ENCODE assay signal across 22 mouse cellular contexts in genomic region chr19:41822589-41822988, GRCm38 (mm10). TPM values are rescaled to one million over a fixed set of nuclear protein-coding genes. Genes with fewer than 3 reads are reported as not detected.
A peak's percentile ranks its signal among the peaks of the same experiment; 100 is the strongest.
DNase-seq lines count a peak whose midpoint lies in the region; ATAC-seq and TF ChIP-seq lines count a peak whose summit lies in the region.
"Had no signal": no experiment of that assay in that cellular context is flagged by ENCODE, and none has a peak within 500 bp of the region (broad histone marks: within the 10 kb centered on the region; RNA-seq: fewer than 3 reads in every experiment).

No protein-coding gene starts in this region.

- H3K9me3 ChIP-seq in liver, embryonic 12.5 days (replicated peaks): no peaks in the 10 kb centered on the region
- no peaks in the 10 kb centered on the region for H3K9me3 ChIP-seq in MEL (replicated peaks; ENCODE audit: insufficient read depth, low read length)
- no peaks in the 10 kb centered on the region for H3K9me3 ChIP-seq in liver, embryonic 13.5 days (replicated peaks)
- H3K9me3 ChIP-seq in liver, embryonic 15.5 days (replicated peaks): no peaks in the 10 kb centered on the region
- H3K9me3 ChIP-seq: embryonic facial prominence, embryonic 10.5 days; embryonic facial prominence, embryonic 12.5 days; forebrain, embryonic 13.5 days; forebrain, embryonic 15.5 days had no signal

- TF ChIP-seq CTCF in MEL (IDR thresholded peaks at IDR 0.05 in 2 of 3, conservative IDR thresholded peaks at IDR 0.05 in 1 of 3; ENCODE audit: control insufficient read depth in 1 of 3, insufficient read depth in 1 of 3, low read depth in 2 of 3, low read length in 3 of 3, poor library complexity in 1 of 3, severe bottlenecking in 1 of 3): no peak
- no peak for TF ChIP-seq CTCF in thymus, adult 2 months (IDR thresholded peaks at IDR 0.05; ENCODE audit: borderline replicate concordance, control insufficient read depth, extremely low read depth, insufficient read depth, low read length, poor library complexity)
- no peak for TF ChIP-seq CTCF in kidney, adult 2 months (conservative IDR thresholded peaks at IDR 0.05; ENCODE audit: insufficient read depth, insufficient read length, low read depth, low read length)

- no peaks in the 10 kb centered on the region for H3K36me3 ChIP-seq in liver, embryonic 12.5 days
- peaks cover 0 to 27% of the 10 kb centered on the region in 2 experiments; a peak in 2 of 4 replicates for H3K36me3 ChIP-seq in MEL (ENCODE audit: control insufficient read depth in 1 of 2, insufficient read depth in 2 of 2, low read length in 2 of 2)
- H3K36me3 ChIP-seq in liver, embryonic 13.5 days: no peaks in the 10 kb centered on the region
- no peaks in the 10 kb centered on the region for H3K36me3 ChIP-seq in liver, embryonic 15.5 days (replicated peaks)
- H3K36me3 ChIP-seq in thymus, adult 2 months (ENCODE audit: control insufficient read depth, insufficient read depth, low read length): no peaks in the 10 kb centered on the region
- H3K36me3 ChIP-seq in kidney, adult 2 months (ENCODE audit: control insufficient read depth, insufficient read depth, low read length): no peaks in the 10 kb centered on the region
- H3K36me3 ChIP-seq: embryonic facial prominence, embryonic 10.5 days; embryonic facial prominence, embryonic 12.5 days; forebrain, embryonic 15.5 days had no signal

- DNase-seq in liver (no peak), MEL (ENCODE audit: low read depth, low spot score) (peak; percentile 59)
- no peak for DNase-seq in liver, embryonic 13.5 days
- no peak for DNase-seq in thymus, adult 2 months
- no peak for DNase-seq in kidney, adult 2 months
- no peak for DNase-seq in thymus, postnatal 0 days (ENCODE audit: low spot score)
- DNase-seq: adrenal gland, adult 8-10 months; adrenal gland, postnatal 14 days; adrenal gland, postnatal 36 days; cerebellum, adult 11-12 months; cerebellum, adult 2 months; cerebellum, adult 9-10 months; cerebellum, postnatal 10 days; cerebellum, postnatal 25 days had no signal

- H3K9ac ChIP-seq in liver, embryonic 12.5 days: no peak overlapping the region
- H3K9ac ChIP-seq in MEL (ENCODE audit: control insufficient read depth, low read depth, low read length, poor library complexity, severe bottlenecking): no peak overlapping the region
- peak overlapping the region; percentile 43 for H3K9ac ChIP-seq in liver, embryonic 13.5 days
- H3K9ac ChIP-seq in liver, embryonic 15.5 days: no peak overlapping the region
- H3K9ac ChIP-seq: embryonic facial prominence, embryonic 12.5 days; forebrain, embryonic 13.5 days; forebrain, embryonic 15.5 days had no signal

- no peaks in the 10 kb centered on the region for H3K27me3 ChIP-seq in liver, embryonic 12.5 days (replicated peaks)
- no peaks in the 10 kb centered on the region for H3K27me3 ChIP-seq in MEL (ENCODE audit: control insufficient read depth in 1 of 2, insufficient read depth in 2 of 2, low read length in 2 of 2)
- H3K27me3 ChIP-seq in liver, embryonic 13.5 days: no peaks in the 10 kb centered on the region
- H3K27me3 ChIP-seq in liver, embryonic 15.5 days: no peaks in the 10 kb centered on the region
- no peaks in the 10 kb centered on the region for H3K27me3 ChIP-seq in thymus, adult 2 months (ENCODE audit: control insufficient read depth, insufficient read depth, low read length)
- no peaks in the 10 kb centered on the region for H3K27me3 ChIP-seq in kidney, adult 2 months (replicated peaks; ENCODE audit: control insufficient read depth, insufficient read depth, low read length)
- H3K27me3 ChIP-seq: embryonic facial prominence, embryonic 12.5 days; forebrain, embryonic 13.5 days; forebrain, embryonic 15.5 days had no signal

- peak; percentile 49 to 75 for TF ChIP-seq EP300 in MEL (IDR thresholded peaks at IDR 0.05; ENCODE audit: low read depth in 1 of 2, low read length in 2 of 2)

- peak; percentile 72 for ATAC-seq in liver, embryonic 12.5 days
- ATAC-seq in liver, embryonic 13.5 days (ENCODE audit: low read depth): peak; percentile 70
- 0 out of 2 replicates have a peak, but pooled peaks have one; percentile 25 for ATAC-seq in liver, embryonic 15.5 days (ENCODE audit: insufficient read depth)
- ATAC-seq: activated CD4-positive, CD25-positive, alpha-beta regulatory T cell, adult 4 months; forebrain, embryonic 13.5 days; forebrain, embryonic 15.5 days; Patski had no signal

- peaks cover 31% of the 10 kb centered on the region for H3K4me1 ChIP-seq in liver, embryonic 12.5 days
- H3K4me1 ChIP-seq in MEL (ENCODE audit: control insufficient read depth in 1 of 2, insufficient read depth in 2 of 2, low read length in 2 of 2): peaks cover 14 to 26% of the 10 kb centered on the region in 2 experiments
- H3K4me1 ChIP-seq in liver, embryonic 13.5 days (replicated peaks): peaks cover 28% of the 10 kb centered on the region
- peaks cover 11% of the 10 kb centered on the region; the same call in 1 of the 2 replicates for H3K4me1 ChIP-seq in liver, embryonic 15.5 days (replicated peaks)
- no peaks in the 10 kb centered on the region for H3K4me1 ChIP-seq in thymus, adult 2 months (replicated peaks; ENCODE audit: control insufficient read depth, insufficient read depth, low read length)
- no peaks in the 10 kb centered on the region for H3K4me1 ChIP-seq in kidney, adult 2 months (ENCODE audit: control insufficient read depth, insufficient read depth, low read length)
- H3K4me1 ChIP-seq: forebrain, embryonic 13.5 days; forebrain, embryonic 15.5 days had no signal

- H3K4me2 ChIP-seq in liver, embryonic 12.5 days: peak overlapping the region; percentile 12; the same call in 1 of the 2 replicates
- H3K4me2 ChIP-seq in liver, embryonic 13.5 days: no peak overlapping the region
- no peak overlapping the region for H3K4me2 ChIP-seq in liver, embryonic 15.5 days
- H3K4me2 ChIP-seq: embryonic facial prominence, embryonic 12.5 days; forebrain, embryonic 13.5 days; forebrain, embryonic 15.5 days had no signal

- TF ChIP-seq RAD21 in MEL (IDR thresholded peaks at IDR 0.05; ENCODE audit: low read depth, low read length): no peak

- no peak overlapping the region for H3K4me3 ChIP-seq in liver, embryonic 12.5 days
- no peak overlapping the region for H3K4me3 ChIP-seq in MEL (ENCODE audit: control insufficient read depth in 1 of 2, insufficient read depth in 1 of 2, low read depth in 2 of 2, low read length in 2 of 2)
- H3K4me3 ChIP-seq in liver, embryonic 13.5 days (replicated peaks): no peak overlapping the region
- H3K4me3 ChIP-seq in liver, embryonic 15.5 days (replicated peaks): no peak overlapping the region
- H3K4me3 ChIP-seq in thymus, adult 2 months (ENCODE audit: control insufficient read depth, insufficient read depth, low read length): no peak overlapping the region
- no peak overlapping the region for H3K4me3 ChIP-seq in kidney, adult 2 months (ENCODE audit: insufficient read depth, low read depth, low read length)
- H3K4me3 ChIP-seq: embryonic facial prominence, embryonic 10.5 days; embryonic facial prominence, embryonic 12.5 days; forebrain, embryonic 13.5 days; forebrain, embryonic 15.5 days had no signal

- no peak for TF ChIP-seq POLR2A in MEL (IDR thresholded peaks at IDR 0.05; ENCODE audit: control insufficient read depth in 1 of 2, insufficient read depth in 1 of 2, low read depth in 1 of 2, low read length in 2 of 2, poor library complexity in 1 of 2)
- TF ChIP-seq POLR2A in thymus, adult 2 months (IDR thresholded peaks at IDR 0.05; ENCODE audit: control insufficient read depth, extremely low read depth, insufficient read depth, low read length, poor library complexity): no peak
- TF ChIP-seq POLR2A in kidney, adult 2 months (IDR thresholded peaks at IDR 0.05; ENCODE audit: low read depth, low read length): no peak

- H3K27ac ChIP-seq in liver, embryonic 12.5 days: no peak overlapping the region
- no peak overlapping the region for H3K27ac ChIP-seq in MEL (ENCODE audit: control insufficient read depth, low read depth, low read length)
- no peak overlapping the region; the same call in 1 of the 2 replicates for H3K27ac ChIP-seq in liver, embryonic 13.5 days
- no peak overlapping the region for H3K27ac ChIP-seq in liver, embryonic 15.5 days (replicated peaks)
- no peak overlapping the region for H3K27ac ChIP-seq in thymus, adult 2 months (ENCODE audit: control insufficient read depth, insufficient read depth, low read length)
- no peak overlapping the region for H3K27ac ChIP-seq in kidney, adult 2 months (ENCODE audit: insufficient read depth, low read depth, low read length)
- H3K27ac ChIP-seq: embryonic facial prominence, embryonic 10.5 days; embryonic facial prominence, embryonic 12.5 days; forebrain, embryonic 13.5 days; forebrain, embryonic 15.5 days had no signal

- 32% methylated on average over 1 of the region's 1 CpGs for WGBS in liver, embryonic 12.5 days (ENCODE audit: insufficient replicate concordance)
- 20% methylated on average over 1 of the region's 1 CpGs for WGBS in liver, embryonic 13.5 days (ENCODE audit: insufficient replicate concordance)
- 26% methylated on average over 1 of the region's 1 CpGs for WGBS in liver, embryonic 15.5 days (ENCODE audit: insufficient replicate concordance)
- WGBS in thymus, adult 2 months: 96% methylated on average over 1 of the region's 1 CpGs
- 91% methylated on average over 1 of the region's 1 CpGs for WGBS in kidney, adult 2 months

- H3K79me2 ChIP-seq in MEL (ENCODE audit: control insufficient read depth, insufficient read depth, low read length, poor library complexity): no peaks in the 10 kb centered on the region

RNA-seq across cellular contexts. Expression of gene Frat1, which starts 7.2 kb away (rescaled TPM):
- polyA plus RNA-seq in liver, embryonic 12.5 days (2016; fragmentation: Nextera tagmentation; extraction: Ambion mirVana): 16.5 and 17.2 TPM in 2 replicates
- 26.7 and 36.0 TPM in 2 replicates for total RNA-seq in MEL (2012; rRNA removed)
- 10 to 100 TPM in 1 of 2 experiments, not detected in 1; 31.5 TPM for polyA plus RNA-seq in MEL (2012; ENCODE audit: insufficient read depth in 1 of 2, insufficient read length in 2 of 2, low read depth in 1 of 2, low replicate concordance in 2 of 2, missing spikeins in 1 of 2)
- polyA plus RNA-seq in liver, embryonic 13.5 days (2015; fragmentation: Nextera tagmentation; extraction: Ambion mirVana): 13.7 and 14.5 TPM in 2 replicates
- 8.5 and 9.1 TPM in 2 replicates for polyA plus RNA-seq in liver, embryonic 15.5 days (2015; fragmentation: Nextera tagmentation; extraction: Ambion mirVana)
- polyA plus RNA-seq in thymus, adult 2 months (2012; rRNA removed): 15.4 and 26.4 TPM in 2 replicates
- 1.3 and 1.6 TPM in 2 replicates for polyA plus RNA-seq in kidney, adult 2 months (2012; rRNA removed)
- polyA plus RNA-seq in thymus, postnatal 0 days (2015; fragmentation: Nextera tagmentation; extraction: Ambion mirVana): 18.6 and 21.3 TPM in 2 replicates

RNA-seq across cellular contexts. Expression of gene Arhgap19, which starts 20.7 kb away (rescaled TPM):
- polyA plus RNA-seq in liver, embryonic 12.5 days (2016; fragmentation: Nextera tagmentation; extraction: Ambion mirVana): 37.6 and 40.7 TPM in 2 replicates
- total RNA-seq in MEL (2012; rRNA removed): 47.5 and 53.9 TPM in 2 replicates
- polyA plus RNA-seq in MEL (2012; ENCODE audit: insufficient read depth in 1 of 2, insufficient read length in 2 of 2, low read depth in 1 of 2, low replicate concordance in 2 of 2, missing spikeins in 1 of 2): 10 to 100 TPM in 1 of 2 experiments, not detected in 1; 67.9 TPM
- 25.0 and 33.6 TPM in 2 replicates for polyA plus RNA-seq in liver, embryonic 13.5 days (2015; fragmentation: Nextera tagmentation; extraction: Ambion mirVana)
- 26.6 and 29.4 TPM in 2 replicates for polyA plus RNA-seq in liver, embryonic 15.5 days (2015; fragmentation: Nextera tagmentation; extraction: Ambion mirVana)
- polyA plus RNA-seq in thymus, adult 2 months (2012; rRNA removed): 18.8 and 23.0 TPM in 2 replicates
- 1.0 and 1.3 TPM in 2 replicates for polyA plus RNA-seq in kidney, adult 2 months (2012; rRNA removed)
- 25.3 and 27.0 TPM in 2 replicates for polyA plus RNA-seq in thymus, postnatal 0 days (2015; fragmentation: Nextera tagmentation; extraction: Ambion mirVana)

RNA-seq across cellular contexts. Expression of gene Frat2, which starts 25.3 kb away (rescaled TPM):
- 12.0 and 14.0 TPM in 2 replicates for polyA plus RNA-seq in liver, embryonic 12.5 days (2016; fragmentation: Nextera tagmentation; extraction: Ambion mirVana)
- total RNA-seq in MEL (2012; rRNA removed): 55.6 and 58.2 TPM in 2 replicates
- polyA plus RNA-seq in MEL (2012; ENCODE audit: insufficient read depth in 1 of 2, insufficient read length in 2 of 2, low read depth in 1 of 2, low replicate concordance in 2 of 2, missing spikeins in 1 of 2): 100 to 1,000 TPM in 1 of 2 experiments, not detected in 1; 110 TPM
- polyA plus RNA-seq in liver, embryonic 13.5 days (2015; fragmentation: Nextera tagmentation; extraction: Ambion mirVana): 4.6 and 6.0 TPM in 2 replicates
- polyA plus RNA-seq in liver, embryonic 15.5 days (2015; fragmentation: Nextera tagmentation; extraction: Ambion mirVana): 4.4 and 4.5 TPM in 2 replicates
- polyA plus RNA-seq in thymus, adult 2 months (2012; rRNA removed): 27.4 and 44.5 TPM in 2 replicates
- polyA plus RNA-seq in kidney, adult 2 months (2012; rRNA removed): 1.4 TPM in 2 replicates
- polyA plus RNA-seq in thymus, postnatal 0 days (2015; fragmentation: Nextera tagmentation; extraction: Ambion mirVana): 12.1 and 16.0 TPM in 2 replicates
